Mouse (Mus musculus) cerebellum, adult 18-20 months (tissue): ENCODE data around the gene Spcs1.

Experiments
- DNase-seq, 2 experiments: peaks; one replicate each; pipeline ENCODE4 v3.0.0; 2021

The Spcs1 gene

DNA sequence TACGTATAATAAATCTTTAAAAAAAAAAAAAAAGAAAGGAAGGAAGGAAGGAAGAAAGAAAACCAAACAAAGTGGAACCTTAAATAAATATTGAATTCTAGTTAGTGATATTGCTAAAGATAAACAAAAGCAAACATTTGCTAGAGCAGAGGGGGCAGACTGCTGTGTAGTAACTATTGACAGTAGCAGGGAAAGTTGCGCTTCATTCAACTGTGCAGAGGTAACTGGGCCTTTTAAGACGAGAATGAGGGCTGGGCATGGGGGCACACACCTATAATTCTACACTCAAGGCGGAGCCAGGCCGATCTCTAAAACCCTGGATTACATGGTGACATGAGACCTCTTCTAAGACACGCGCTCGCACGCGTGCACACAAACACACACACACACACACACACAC, 51.5 kb downstream of the Spcs1 start:
- no peak for DNase-seq
